Mouse (Mus musculus) spleen, adult 2 months (tissue): ENCODE data around the gene Srms. TPM values are rescaled to one million over a fixed set of nuclear protein-coding genes. Genes with fewer than 3 reads are reported as not detected.

Experiments used
- DNase-seq, 2 experiments: peaks; one replicate each; pipeline versions ENCODE4 v3.0.0 to v3.0.0-alpha.2; 2012 to 2021; ENCODE audit warnings: low spot score in 2 of 2, low read depth in 1 of 2
- H3K27ac ChIP-seq: fragments of 200-500 bp; 2 replicates; pipeline ENCODE4 v1.5.1; 2012; ENCODE audit warnings: low read length, inconsistent platforms; ENCODE audit not compliant: insufficient read depth
- H3K27me3 ChIP-seq: fragments of 200-500 bp; 2 replicates; pipeline ENCODE4 v1.6.1; 2012; ENCODE audit warnings: mild to moderate bottlenecking, moderate library complexity, low read length, inconsistent platforms; ENCODE audit not compliant: control insufficient read depth, insufficient read depth
- H3K36me3 ChIP-seq: fragments of 200-500 bp; 2 replicates; pipeline ENCODE4 v1.6.1; 2012; ENCODE audit warnings: mild to moderate bottlenecking, low read length, inconsistent platforms; ENCODE audit not compliant: control insufficient read depth, insufficient read depth
- H3K4me1 ChIP-seq: fragments of 200-500 bp; 2 replicates; pipeline ENCODE4 v1.6.1; 2011; ENCODE audit warnings: inconsistent platforms; ENCODE audit not compliant: control insufficient read depth, insufficient read depth, insufficient read length
- H3K4me3 ChIP-seq: fragments of 200-500 bp; 2 replicates; pipeline ENCODE4 v1.5.1; 2011; ENCODE audit warnings: mild to moderate bottlenecking, inconsistent platforms; ENCODE audit not compliant: insufficient read depth, insufficient read length; ENCODE audit errors: extremely low read depth
- CTCF ChIP-seq: fragments of 200-500 bp; IDR thresholded peaks from 2 replicates; pipeline ENCODE4 v1.5.1; 2011; ENCODE audit warnings: mild to moderate bottlenecking, inconsistent platforms; ENCODE audit not compliant: insufficient read depth, insufficient read length, insufficient replicate concordance; ENCODE audit errors: extremely low read depth
- POLR2A ChIP-seq: fragments of 200-500 bp; IDR thresholded peaks from 2 replicates; pipeline ENCODE4 v1.6.1; 2011; ENCODE audit warnings: low read depth, low read length, inconsistent platforms
- WGBS: fragments of 180-500 bp; shearing (Covaris S2); methylation state at CpG from one replicate; pipeline ENCODE4 v1.1.7; 2018; 5-methylcytosine and 5-hydroxymethylcytosine counted together
- polyA plus RNA-seq: library from polyadenylated mRNA; depleted of rRNA; stranded (reverse); fragments of >200 nt; gene quantifications from 2 replicates; pipeline ENCODE4 v1.2.3, GENCODE M21; 2012

Gene Srms
- polyA plus RNA-seq, 1 experiment, result 1.4 TPM

DNA sequence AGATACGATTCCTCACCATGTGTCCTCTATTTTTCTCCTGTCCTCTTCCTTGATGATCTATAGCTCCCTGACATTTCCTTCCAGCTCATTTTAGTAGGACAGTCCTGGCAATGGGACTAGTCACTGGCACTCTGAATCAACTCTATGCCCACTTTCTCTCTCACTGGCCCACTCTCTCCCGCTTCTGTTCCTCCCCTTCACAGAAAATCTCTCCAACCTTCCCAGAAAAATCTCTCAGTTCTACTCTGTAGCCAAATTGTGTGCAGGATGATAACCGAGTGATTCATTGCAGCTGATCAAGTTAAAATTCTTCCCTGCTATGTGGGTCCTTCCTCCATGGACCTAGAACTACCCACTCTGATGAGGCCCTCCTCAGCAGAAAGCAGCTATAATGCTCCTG, 38.3 kb downstream of the Srms start:
- H3K27ac ChIP-seq, result no peak overlapping the region
- H3K27me3 ChIP-seq, result no peaks in the 10 kb centered on the region; the same call in 1 of the 2 replicates
- DNase-seq, result no peak
- 83% methylated on average over 3 of the region's 3 CpGs for WGBS
- no peak for TF ChIP-seq CTCF
- TF ChIP-seq POLR2A, result no peak
- no peaks in the 10 kb centered on the region for H3K4me1 ChIP-seq
- H3K36me3 ChIP-seq, result no peaks in the 10 kb centered on the region
- H3K4me3 ChIP-seq, result no peak overlapping the region

DNA sequence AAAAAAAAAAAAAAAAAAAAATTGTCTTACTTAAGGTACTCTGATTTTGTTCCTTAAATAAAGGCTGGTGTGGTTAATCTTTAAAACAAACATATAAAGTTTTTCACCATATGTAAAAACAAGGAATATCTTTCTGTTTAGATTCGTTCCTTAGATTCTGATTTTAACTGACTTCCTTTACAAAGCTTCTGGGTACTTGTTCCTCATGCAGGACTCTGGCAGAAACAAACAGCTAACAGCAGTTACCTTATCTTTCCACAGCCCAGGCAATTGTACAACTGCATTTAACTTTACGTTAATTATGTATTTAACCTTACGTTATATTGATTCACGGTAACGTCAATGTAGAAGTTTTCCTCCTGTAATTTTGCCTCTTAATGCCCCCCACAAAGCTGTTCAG, 46.5 kb downstream of the Srms start:
- Histone ChIP-seq H3K27me3 (no peaks in the 10 kb centered on the region), H3K4me3 (no peak overlapping the region), H3K36me3 (no peaks in the 10 kb centered on the region), H3K4me1 (no peaks in the 10 kb centered on the region), H3K27ac (no peak overlapping the region)
- no peak for TF ChIP-seq POLR2A
- no peak for TF ChIP-seq CTCF
- WGBS, result 80% methylated on average over 5 of the region's 5 CpGs
- DNase-seq, result no peak

DNA sequence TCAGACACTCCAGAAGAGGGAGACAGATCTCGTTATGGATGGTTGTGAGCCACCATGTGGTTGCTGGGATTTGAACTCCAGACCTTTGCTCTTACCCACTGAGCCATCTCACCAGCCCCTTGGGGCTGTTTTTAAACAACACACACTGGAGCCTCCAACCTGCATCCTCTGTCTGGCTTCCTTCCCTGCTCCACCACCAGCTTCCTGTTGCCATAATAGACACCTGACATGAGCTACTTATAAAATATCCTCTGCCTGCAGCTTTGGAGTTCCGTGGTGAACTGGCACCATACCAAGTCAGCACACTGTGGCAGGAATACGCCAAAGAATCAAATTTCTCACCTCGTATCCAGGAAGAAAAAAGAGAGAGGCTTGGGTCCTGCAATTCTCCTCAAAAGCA, 52.2 kb downstream of the Srms start:
- DNase-seq, result no peak

DNA sequence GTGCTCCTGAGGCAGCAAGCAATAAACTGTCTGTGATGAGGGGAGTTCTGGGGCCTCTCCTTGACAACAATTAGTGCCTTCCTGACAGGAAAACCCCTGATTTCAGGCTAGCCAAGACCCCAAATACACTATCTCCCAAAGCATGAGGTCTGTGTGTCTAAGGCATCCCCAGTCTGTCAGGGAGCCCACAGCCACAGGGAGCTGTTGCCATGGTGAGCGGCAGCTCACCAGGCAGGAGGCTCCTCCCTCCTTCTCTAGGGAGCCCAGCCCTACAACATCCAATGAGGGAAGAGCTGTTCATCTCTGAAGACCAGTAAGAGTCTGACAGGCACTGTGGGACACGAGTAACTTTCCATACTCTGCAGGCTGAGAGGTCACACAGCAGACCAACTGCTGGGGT, 53.2 kb downstream of the Srms start:
- Histone ChIP-seq H3K27me3 (0 out of 2 replicates have a peak, but pooled peaks cover 5% of the 10 kb centered on the region), H3K4me3 (no peak overlapping the region), H3K4me1 (no peaks in the 10 kb centered on the region; the same call in 1 of the 2 replicates), H3K27ac (no peak overlapping the region), H3K36me3 (no peaks in the 10 kb centered on the region)
- TF ChIP-seq CTCF (no peak), POLR2A (no peak)
- no peak for DNase-seq
- WGBS, result 43% methylated on average over 2 of the region's 2 CpGs

More for the DNA sequence above, 52.2 kb downstream of the Srms start:
- no peaks in the 10 kb centered on the region; the same call in 1 of the 2 replicates for H3K4me1 ChIP-seq
- H3K36me3 ChIP-seq, result no peaks in the 10 kb centered on the region
- no peak for TF ChIP-seq CTCF
- no peak for TF ChIP-seq POLR2A
- WGBS, result 31% methylated on average over 4 of the region's 4 CpGs
- no peak overlapping the region for H3K4me3 ChIP-seq
- H3K27me3 ChIP-seq, result 0 out of 2 replicates have a peak, but pooled peaks cover 5% of the 10 kb centered on the region
- no peak overlapping the region for H3K27ac ChIP-seq

DNA sequence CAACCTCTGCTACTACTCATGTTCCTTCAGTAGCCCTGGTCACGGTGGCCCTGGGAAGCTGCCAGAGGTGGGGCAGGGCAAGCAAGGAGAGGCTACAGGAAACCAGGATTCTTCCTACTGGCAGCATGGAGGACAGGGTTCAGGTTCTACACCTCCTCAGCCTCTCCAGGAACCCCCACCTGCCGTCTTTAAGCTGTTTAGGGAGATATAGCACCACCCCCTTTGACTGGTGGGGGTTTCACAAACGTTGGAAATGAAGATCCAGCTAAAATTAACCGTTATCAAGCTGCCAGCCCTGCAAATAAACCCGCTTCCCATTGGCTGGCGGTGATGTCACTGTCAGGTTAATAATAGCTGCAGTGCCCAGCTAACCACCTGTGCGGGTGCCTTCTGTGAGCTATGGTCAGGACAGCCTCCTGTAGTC, 53.9 kb downstream of the Srms start:
- 51% methylated on average over 7 of the region's 7 CpGs for WGBS
- Histone ChIP-seq H3K27ac (no peak overlapping the region), H3K4me1 (no peaks in the 10 kb centered on the region; the same call in 1 of the 2 replicates), H3K4me3 (no peak overlapping the region), H3K27me3 (0 out of 2 replicates have a peak, but pooled peaks cover 5% of the 10 kb centered on the region), H3K36me3 (no peaks in the 10 kb centered on the region)
- TF ChIP-seq CTCF (no peak), POLR2A (no peak)
- DNase-seq, result no peak

DNA sequence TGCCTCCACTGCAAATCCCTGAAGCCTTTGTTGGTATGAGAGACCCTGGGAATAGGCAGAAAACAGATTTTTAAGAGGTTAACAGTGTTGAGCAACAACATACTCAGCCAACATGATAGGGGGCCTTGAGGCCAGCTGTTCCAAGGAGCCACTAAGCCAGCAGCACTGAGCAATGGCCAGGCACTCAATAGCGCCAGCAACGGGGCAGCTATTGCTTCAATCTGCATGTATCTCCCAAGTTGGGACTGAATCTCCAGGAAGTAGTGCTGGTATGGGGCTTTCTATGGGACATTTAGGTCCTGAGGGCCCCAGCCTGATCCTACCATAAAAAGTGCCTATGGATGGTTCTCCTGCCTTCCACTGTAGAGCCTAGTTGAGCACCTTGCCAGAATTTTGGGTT, 54.5 kb downstream of the Srms start:
- H3K36me3 ChIP-seq, result no peaks in the 10 kb centered on the region
- H3K27ac ChIP-seq, result no peak overlapping the region
- DNase-seq, result no peak
- H3K27me3 ChIP-seq, result 0 out of 2 replicates have a peak, but pooled peaks cover 5% of the 10 kb centered on the region
- no peaks in the 10 kb centered on the region; the same call in 1 of the 2 replicates for H3K4me1 ChIP-seq
- no peak overlapping the region for H3K4me3 ChIP-seq
- 90% methylated on average over 2 of the region's 2 CpGs for WGBS
- TF ChIP-seq CTCF (no peak), POLR2A (no peak)

DNA sequence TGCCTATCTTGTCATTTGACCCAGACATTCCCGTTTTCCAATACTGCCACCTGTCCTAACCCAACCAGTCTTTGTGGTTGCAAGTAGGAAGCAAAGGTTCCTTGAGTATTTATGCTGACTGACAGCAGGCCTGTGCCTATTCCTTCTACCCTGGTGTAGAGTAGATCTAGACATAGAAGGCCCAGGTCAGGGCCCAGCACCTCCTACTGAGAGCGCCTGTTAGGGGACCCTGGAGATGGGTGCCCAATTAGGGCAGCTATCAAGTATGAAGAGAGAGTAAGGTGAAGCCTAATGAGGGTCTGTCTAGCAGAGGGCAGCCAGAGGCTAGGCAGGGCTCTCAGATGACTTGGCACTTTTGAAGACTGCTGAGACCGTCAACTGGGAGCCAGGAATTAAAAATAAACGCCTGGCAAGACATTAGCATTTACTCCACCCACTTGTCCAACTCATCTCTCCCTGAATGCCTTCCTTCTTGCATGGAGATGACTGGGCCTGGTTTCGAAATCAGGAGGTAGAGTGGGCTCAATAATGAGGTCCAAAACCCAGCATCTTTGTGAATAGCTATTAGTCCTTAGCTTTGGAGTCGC, 55.2 kb downstream of the Srms start:
- H3K4me1 ChIP-seq, result no peaks in the 10 kb centered on the region; the same call in 1 of the 2 replicates
- no peak for TF ChIP-seq CTCF
- TF ChIP-seq POLR2A, result no peak
- DNase-seq, result no peak
- H3K27me3 ChIP-seq, result 0 out of 2 replicates have a peak, but pooled peaks cover 5% of the 10 kb centered on the region
- H3K4me3 ChIP-seq, result no peak overlapping the region
- no peaks in the 10 kb centered on the region for H3K36me3 ChIP-seq
- H3K27ac ChIP-seq, result no peak overlapping the region
- WGBS, result 65% methylated on average over 6 of the region's 6 CpGs
